Mouse (Mus musculus) forebrain, embryonic 16.5 days (tissue): ENCODE data around the gene Sf3a1. TPM values are rescaled to one million over a fixed set of nuclear protein-coding genes. Genes with fewer than 3 reads are reported as not detected.

Source experiments
- ATAC-seq: fragments of 200-750 bp; cut with Nextera tagmentation; 2 replicates; pipeline ENCODE4 v1.8.0; 2017; ENCODE audit warnings: mild to moderate bottlenecking, moderate library complexity
- H3K27ac ChIP-seq: fragments of 300-500 bp; sonication (generic); 2 replicates; pipeline ENCODE4 v1.5.1; 2014; ENCODE audit warnings: low read length, control low read depth
- H3K27me3 ChIP-seq: fragments of 300-500 bp; sonication (generic); replicated peaks from 2 replicates; pipeline ENCODE4 v1.6.1; 2014; ENCODE audit warnings: low read length; ENCODE audit not compliant: control insufficient read depth, insufficient read depth
- H3K36me3 ChIP-seq: fragments of 300-500 bp; sonication (generic); 2 replicates; pipeline ENCODE4 v1.6.1; 2014; ENCODE audit not compliant: control insufficient read depth, insufficient read depth
- H3K4me1 ChIP-seq: fragments of 300-500 bp; sonication (generic); replicated peaks from 2 replicates; pipeline ENCODE4 v1.6.1; 2014; ENCODE audit warnings: low read length; ENCODE audit not compliant: control insufficient read depth, insufficient read depth
- H3K4me2 ChIP-seq: fragments of 300-500 bp; sonication (generic); 2 replicates; pipeline ENCODE4 v1.6.1; 2014; ENCODE audit warnings: mild to moderate bottlenecking, low read length, control low read depth
- H3K4me3 ChIP-seq: fragments of 300-500 bp; sonication (generic); replicated peaks from 2 replicates; pipeline ENCODE4 v1.5.1; 2014; ENCODE audit warnings: mild to moderate bottlenecking, low read length, control low read depth
- H3K9ac ChIP-seq: fragments of 300-500 bp; sonication (generic); replicated peaks from 2 replicates; pipeline ENCODE4 v1.6.1; 2014; ENCODE audit warnings: low read depth, low read length, control low read depth
- H3K9me3 ChIP-seq: fragments of 300-500 bp; sonication (generic); 2 replicates; pipeline ENCODE4 v1.6.1; 2016; ENCODE audit warnings: low read length; ENCODE audit not compliant: control insufficient read depth
- WGBS: fragments of 180-500 bp; shearing (Covaris S2); extraction: QIAGEN DNeasy Blood & Tissue Kit; methylation state at CpG from one replicate; pipeline ENCODE4 v1.1.7; 2014; 5-methylcytosine and 5-hydroxymethylcytosine counted together
- polyA plus RNA-seq: library from polyadenylated mRNA; unstranded; fragments of >200 nt; fragmentation: Nextera tagmentation; extraction: Ambion mirVana; gene quantifications from 2 replicates; pipeline ENCODE4 v1.2.1, GENCODE M21; 2015

The Sf3a1 gene
- polyA plus RNA-seq, 1 experiment from 2014 or later, result 60.6 TPM

- Histone ChIP-seq H3K36me3 (no peaks in the 10 kb centered on the region), H3K27ac (no peak overlapping the region), H3K9me3 (no peaks in the 10 kb centered on the region), H3K4me1 (peaks cover 3% of the 10 kb centered on the region), H3K4me2 (no peak overlapping the region), H3K9ac (no peak overlapping the region), H3K27me3 (no peaks in the 10 kb centered on the region), H3K4me3 (no peak overlapping the region)
- no peak for ATAC-seq
- 78% methylated on average over 3 of the region's 3 CpGs for WGBS
Observed at GRCm38 (mm10) chr11:4192757-4193156, 32.6 kb downstream of the Sf3a1 start.

DNA sequence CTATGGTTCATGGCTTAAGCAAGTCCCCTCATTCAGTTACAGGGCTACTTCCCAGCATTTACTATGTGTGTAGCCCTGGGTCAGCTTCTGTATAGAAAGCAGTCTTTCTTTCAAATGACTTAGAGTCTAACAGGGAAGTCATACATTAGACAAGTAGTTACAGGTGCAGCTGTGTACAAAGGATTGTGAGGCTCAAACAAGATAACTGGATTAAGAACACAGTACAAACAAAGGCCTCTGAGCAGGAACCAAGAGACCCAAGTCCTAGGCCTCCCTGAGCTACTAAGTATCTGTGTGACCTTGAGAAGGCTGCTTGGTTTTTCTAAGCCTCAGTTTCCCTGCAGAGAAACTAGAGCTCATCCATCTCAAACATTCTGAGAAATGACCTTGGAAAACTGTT, 33.3 kb downstream of the Sf3a1 start:
- ATAC-seq, result no peak
- Histone ChIP-seq H3K27ac (no peak overlapping the region), H3K36me3 (no peaks in the 10 kb centered on the region), H3K4me3 (no peak overlapping the region), H3K4me2 (no peak overlapping the region), H3K9ac (no peak overlapping the region), H3K27me3 (no peaks in the 10 kb centered on the region), H3K4me1 (0 out of 2 replicates have a peak, but pooled peaks cover 2% of the 10 kb centered on the region), H3K9me3 (no peaks in the 10 kb centered on the region)

DNA sequence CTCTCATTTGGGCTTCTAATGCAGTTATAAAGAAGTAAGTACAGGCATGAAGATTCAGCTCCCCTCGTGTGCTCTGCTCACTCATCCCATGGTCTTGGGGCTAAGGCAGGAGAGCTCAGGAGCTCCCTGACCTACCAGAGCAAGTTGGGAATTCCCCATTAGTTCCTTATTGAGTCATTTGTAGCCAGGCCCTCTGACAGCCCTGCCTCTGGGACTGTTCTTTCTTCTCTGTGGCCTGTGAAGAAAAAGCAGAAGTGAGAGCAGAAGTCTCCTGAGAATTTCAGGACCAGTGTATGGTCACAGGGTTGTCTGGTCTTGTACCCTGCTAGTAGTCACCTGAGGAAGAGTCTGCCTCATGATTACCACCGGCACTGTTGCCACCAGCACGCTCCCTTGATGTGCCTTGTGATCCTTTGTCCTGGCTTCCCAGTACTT, 35.5 kb downstream of the Sf3a1 start:
- 85% methylated on average over 3 of the region's 3 CpGs for WGBS
- ATAC-seq, result no peak

DNA sequence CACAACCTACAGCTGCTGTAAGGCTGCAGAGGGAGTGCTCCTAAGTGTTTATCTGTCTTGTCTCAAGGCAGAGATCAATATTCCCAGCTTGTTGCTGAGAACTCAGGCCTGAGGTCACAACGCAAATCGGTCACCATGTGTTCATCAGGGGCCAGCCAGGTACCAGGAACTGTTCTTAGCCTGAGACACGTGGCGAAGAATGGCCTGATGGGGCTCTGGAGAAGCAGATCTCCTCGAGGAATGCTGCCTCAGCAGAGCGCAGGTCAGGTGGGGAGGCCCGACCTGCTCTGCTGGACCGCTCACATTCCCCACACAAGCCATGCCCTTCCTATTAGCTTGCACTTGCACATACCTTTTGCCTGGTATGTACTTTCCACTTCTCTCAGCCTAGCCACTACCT, 36.5 kb downstream of the Sf3a1 start:
- ATAC-seq, result no peak
- Histone ChIP-seq H3K36me3 (no peaks in the 10 kb centered on the region), H3K4me3 (no peak overlapping the region), H3K27ac (no peak overlapping the region), H3K27me3 (no peaks in the 10 kb centered on the region), H3K4me2 (no peak overlapping the region), H3K9me3 (no peaks in the 10 kb centered on the region), H3K9ac (no peak overlapping the region), H3K4me1 (no peaks in the 10 kb centered on the region)
- whole genome bisulfite sequencing, result 83% methylated on average over 8 of the region's 8 CpGs

More for the DNA sequence above, 35.5 kb downstream of the Sf3a1 start:
- Histone ChIP-seq H3K4me2 (no peak overlapping the region), H3K4me3 (no peak overlapping the region), H3K9ac (no peak overlapping the region), H3K36me3 (no peaks in the 10 kb centered on the region), H3K9me3 (no peaks in the 10 kb centered on the region), H3K4me1 (no peaks in the 10 kb centered on the region), H3K27ac (no peak overlapping the region), H3K27me3 (no peaks in the 10 kb centered on the region)

- Histone ChIP-seq H3K4me3 (no peak overlapping the region), H3K27me3 (no peaks in the 10 kb centered on the region), H3K9ac (no peak overlapping the region), H3K27ac (no peak overlapping the region), H3K36me3 (no peaks in the 10 kb centered on the region), H3K9me3 (no peaks in the 10 kb centered on the region), H3K4me1 (no peaks in the 10 kb centered on the region), H3K4me2 (no peak overlapping the region)
- WGBS, result 54% methylated on average over 1 of the region's 1 CpGs
- no peak for ATAC-seq
Observed at GRCm38 (mm10) chr11:4197691-4198090, 37.5 kb downstream of the Sf3a1 start.

- H3K4me2 ChIP-seq, result no peak overlapping the region
- WGBS, result 65% methylated on average over 11 of the region's 11 CpGs
Observed at GRCm38 (mm10) chr11:4201981-4202700, 42.0 kb downstream of the Sf3a1 start.

GRCm38 (mm10) chr11:4202995-4203704, 43.0 kb downstream of the Sf3a1 start:
- no peak for ATAC-seq
- H3K27me3 ChIP-seq, result no peaks in the 10 kb centered on the region
- H3K4me2 ChIP-seq, result no peak overlapping the region
- H3K27ac ChIP-seq, result no peak overlapping the region
- H3K9me3 ChIP-seq, result no peaks in the 10 kb centered on the region
- H3K36me3 ChIP-seq, result no peaks in the 10 kb centered on the region
- no peaks in the 10 kb centered on the region for H3K4me1 ChIP-seq
- 86% methylated on average over 12 of the region's 12 CpGs for WGBS
- H3K4me3 ChIP-seq, result no peak overlapping the region
- no peak overlapping the region for H3K9ac ChIP-seq

More at GRCm38 (mm10) chr11:4201981-4202700, 42.0 kb downstream of the Sf3a1 start:
- H3K27me3 ChIP-seq, result no peaks in the 10 kb centered on the region
- no peaks in the 10 kb centered on the region for H3K9me3 ChIP-seq
- no peaks in the 10 kb centered on the region for H3K36me3 ChIP-seq
- no peak overlapping the region for H3K27ac ChIP-seq
- ATAC-seq, result no peak
- H3K9ac ChIP-seq, result no peak overlapping the region
- H3K4me3 ChIP-seq, result no peak overlapping the region
- H3K4me1 ChIP-seq, result no peaks in the 10 kb centered on the region

DNA sequence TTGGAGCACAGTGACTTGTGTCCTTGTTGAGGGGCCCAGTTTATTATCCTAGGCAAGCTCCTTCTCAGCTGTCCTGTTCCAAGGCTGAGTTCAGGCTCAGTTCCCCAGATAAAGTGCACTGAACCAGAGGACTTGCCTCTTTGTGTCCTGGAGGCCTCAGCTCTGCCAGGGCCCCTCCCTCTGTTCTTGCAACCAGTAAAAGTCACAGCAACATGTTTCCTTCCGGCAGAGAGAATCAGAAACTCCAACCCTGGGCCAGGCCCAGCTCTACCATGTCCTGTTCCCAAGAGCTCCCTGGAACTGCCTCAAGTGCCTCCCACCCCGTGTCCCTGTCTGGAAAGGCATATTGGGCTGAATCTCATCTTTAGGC, 43.5 kb downstream of the Sf3a1 start:
- Histone ChIP-seq H3K36me3 (no peaks in the 10 kb centered on the region), H3K4me3 (no peak overlapping the region), H3K27me3 (no peaks in the 10 kb centered on the region), H3K27ac (no peak overlapping the region), H3K4me2 (no peak overlapping the region), H3K9me3 (no peaks in the 10 kb centered on the region), H3K9ac (no peak overlapping the region), H3K4me1 (no peaks in the 10 kb centered on the region)
- ATAC-seq, result no peak
- 49% methylated on average over 2 of the region's 2 CpGs for WGBS

- Histone ChIP-seq H3K27ac (no peak overlapping the region), H3K9ac (no peak overlapping the region), H3K36me3 (no peaks in the 10 kb centered on the region), H3K4me2 (no peak overlapping the region), H3K9me3 (no peaks in the 10 kb centered on the region), H3K27me3 (no peaks in the 10 kb centered on the region), H3K4me1 (no peaks in the 10 kb centered on the region), H3K4me3 (no peak overlapping the region)
- ATAC-seq, result no peak
- WGBS, result 85% methylated on average over 5 of the region's 5 CpGs
Observed at GRCm38 (mm10) chr11:4205097-4205655, 45.0 kb downstream of the Sf3a1 start.
